Mouse (Mus musculus): ENCODE data around the gene Zfp800. TPM values are rescaled to one million over a fixed set of nuclear protein-coding genes. Genes with fewer than 3 reads are reported as not detected.

Gene Zfp800
- total RNA-seq, 4 experiments from 2014 or later = 3.5 to 5.9 (median 4.6) TPM

- DNase-seq (ENCODE audit: low spot score in 2 of 2) = peak; percentile 54 to 63
Measured at GRCm38 (mm10) chr6:28215268-28215954, 182.4 kb downstream of the Zfp800 start.

- DNase-seq (ENCODE audit: low spot score in 2 of 2) = no peak
Measured at GRCm38 (mm10) chr6:28214658-28215267, 183.0 kb downstream of the Zfp800 start.

DNA sequence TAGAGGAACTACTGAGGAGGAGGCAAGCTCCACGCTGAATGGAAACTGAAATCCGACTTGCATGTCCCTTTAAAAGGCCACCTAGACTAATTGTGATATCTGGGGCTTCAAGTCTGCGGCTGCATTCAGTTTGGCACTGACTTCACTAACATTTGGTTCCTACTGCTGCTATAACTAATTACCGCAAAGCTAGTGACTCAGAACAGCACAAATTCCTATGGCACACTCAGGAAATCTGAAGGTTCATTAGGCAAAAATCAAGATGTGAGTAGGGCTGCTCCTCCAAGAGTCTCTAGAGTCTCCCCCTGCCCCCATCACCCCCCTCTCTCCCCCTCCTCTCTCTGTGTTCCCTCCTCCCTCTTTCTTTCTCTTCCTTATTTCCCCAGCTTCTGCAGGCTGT is 194.4 kb downstream of the Zfp800 start:
- DNase-seq (ENCODE audit: low spot score in 2 of 2) = no peak

DNA sequence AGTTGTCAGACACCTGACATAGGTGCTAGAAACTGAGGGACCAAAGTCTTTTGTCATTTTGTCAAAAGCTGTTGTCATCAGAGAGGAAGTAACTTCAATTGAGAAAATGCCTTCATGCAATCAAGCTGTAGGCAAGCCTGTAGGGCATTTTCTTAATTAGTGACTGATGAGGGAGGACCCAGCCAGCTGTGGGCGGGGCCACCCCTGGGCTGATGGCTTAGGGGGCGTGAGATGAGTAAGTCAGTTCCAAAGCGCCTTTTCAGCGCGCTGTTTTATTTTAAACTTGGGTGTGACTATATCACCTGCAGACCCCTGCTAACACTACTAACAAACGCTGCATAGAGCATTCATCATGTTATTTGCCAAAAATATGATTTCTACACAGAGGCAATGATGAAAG is 195.0 kb downstream of the Zfp800 start:
- DNase-seq (ENCODE audit: low spot score in 2 of 2) = no peak

DNA sequence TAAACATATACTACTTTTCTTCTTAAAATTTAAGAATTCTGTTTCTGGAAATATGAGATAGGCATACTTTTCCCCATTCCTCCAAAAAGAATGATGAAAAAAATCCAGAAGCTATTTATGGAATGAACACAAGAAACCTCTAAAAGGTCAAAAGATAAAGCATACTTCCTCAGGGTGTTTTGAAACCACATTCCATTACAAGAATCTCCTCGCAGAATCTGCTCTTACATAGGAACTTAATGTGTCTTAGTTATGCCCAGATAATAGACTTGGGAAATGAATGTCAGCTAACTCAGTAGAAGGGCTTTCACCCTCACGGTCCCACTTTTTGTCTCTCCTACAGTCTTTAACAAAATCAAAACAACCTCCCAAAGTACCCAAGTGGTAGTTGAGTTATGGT is 203.9 kb downstream of the Zfp800 start:
- no peak for DNase-seq (ENCODE audit: low spot score in 2 of 2)

DNA sequence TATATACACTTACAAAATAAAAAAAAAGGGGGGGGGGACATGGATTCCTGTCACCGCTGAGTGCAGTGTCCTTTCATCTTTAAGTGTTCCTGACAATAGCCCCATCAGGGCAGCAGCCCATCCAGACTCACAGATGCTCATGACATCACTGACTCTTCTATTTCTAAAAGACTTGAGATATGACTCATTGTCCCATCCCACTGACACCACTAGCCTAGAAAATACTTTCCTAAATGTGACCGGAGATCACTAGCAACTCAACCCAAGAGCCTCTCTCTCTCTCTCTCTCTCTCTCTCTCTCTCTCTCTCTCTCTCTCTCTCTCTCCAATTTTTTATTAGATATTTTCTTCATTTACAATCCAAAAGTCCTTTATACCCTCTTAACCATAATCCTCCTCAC is 205.9 kb downstream of the Zfp800 start:
- DNase-seq (ENCODE audit: low spot score in 2 of 2) = no peak

Other genes with a start within 250 kb of the Zfp800 start
- gene Arf5, start 25.6 kb upstream of the Zfp800 start, total RNA-seq (2022) = 10 to 100 TPM; 73.1 to 79.0 (median 74.8) TPM
- gene Fscn3, start 29.8 kb upstream of the Zfp800 start, total RNA-seq (2022) = not detected
- 1 to 10 TPM; 6.1 to 9.0 (median 6.5) TPM for gene Gcc1, start 30.4 kb upstream of the Zfp800 start, total RNA-seq (2022)
- gene Pax4, start 51.3 kb upstream of the Zfp800 start, total RNA-seq (2022) = not detected
- 10 to 100 TPM; 42.6 to 54.4 (median 50.1) TPM for gene Snd1, start 77.1 kb upstream of the Zfp800 start, total RNA-seq (2022)

Data from gastrocnemius, adult 8-10 months (tissue).